Mouse (Mus musculus) retina, adult 2 months (tissue): Measurements from ENCODE around the gene Fam173a.
"Not testable (repeated sequence)": the region's sequence is repeated elsewhere in the genome, so short reads cannot be mapped to it uniquely, and the experiment has no call there.

Experiments used
- DNase-seq: peaks from one replicate; pipeline ENCODE4 v3.0.0-alpha.2; 2012; ENCODE audit warnings: low read depth, low spot score

Fam173a gene

GRCm38 (mm10) chr17:25761561-25761970 lies 31.1 kb downstream of the Fam173a start:
- no peak for DNase-seq

- no peak for DNase-seq
Measured at GRCm38 (mm10) chr17:25760148-25760547, 32.6 kb downstream of the Fam173a start.

GRCm38 (mm10) chr17:25757691-25758090 lies 35.0 kb downstream of the Fam173a start:
- DNase-seq = no peak

GRCm38 (mm10) chr17:25756378-25757242 lies 36.1 kb downstream of the Fam173a start:
- no peak for DNase-seq

GRCm38 (mm10) chr17:25755627-25756377 lies 36.9 kb downstream of the Fam173a start:
- DNase-seq = no peak

GRCm38 (mm10) chr17:25755086-25755485 lies 37.6 kb downstream of the Fam173a start:
- no peak for DNase-seq

GRCm38 (mm10) chr17:25754241-25754640 lies 38.5 kb downstream of the Fam173a start, which contains the start of gene Msln:
Msln (minus strand) TSS chr17:25754378.
- no peak for DNase-seq

GRCm38 (mm10) chr17:25751446-25751845 lies 41.3 kb downstream of the Fam173a start:
- no peak for DNase-seq

- DNase-seq = no peak
Measured at GRCm38 (mm10) chr17:25749314-25749713, 43.4 kb downstream of the Fam173a start.

GRCm38 (mm10) chr17:25748238-25748637 lies 44.5 kb downstream of the Fam173a start:
- no peak for DNase-seq

GRCm38 (mm10) chr17:25744311-25744710 lies 48.4 kb downstream of the Fam173a start:
- DNase-seq = no peak

- no peak for DNase-seq
Measured at GRCm38 (mm10) chr17:25743831-25744230, 48.9 kb downstream of the Fam173a start.

- not testable (repeated sequence) for DNase-seq
Measured at GRCm38 (mm10) chr17:25741471-25741870, 51.2 kb downstream of the Fam173a start.
